Mouse (Mus musculus): ENCODE measurements around the gene Ube2a.

- TF ChIP-seq CTCF (IDR thresholded peaks at IDR 0.05; ENCODE audit: low read depth, low read length) = no peak
- TF ChIP-seq POLR2A (IDR thresholded peaks at IDR 0.05; ENCODE audit: borderline replicate concordance, low read depth, low read length) = no peak
These were observed 28.8 kb downstream of the Ube2a start, which contains the start of gene Nkrf for GRCm38 (mm10) chrX:36902321-36903114.

Measured in bone marrow macrophage, adult 2 months (primary cell).